Mouse (Mus musculus): Measurements from ENCODE around the gene Rasa2. TPM values are rescaled to one million over a fixed set of nuclear protein-coding genes. Genes with fewer than 3 reads are reported as not detected.
"Not testable (repeated sequence)": the region's sequence is repeated elsewhere in the genome, so short reads cannot be mapped to it uniquely, and the experiment has no call there.

Rasa2 gene
- polyA plus RNA-seq, 1 experiment from 2014 or later, result 13.4 TPM

DNA sequence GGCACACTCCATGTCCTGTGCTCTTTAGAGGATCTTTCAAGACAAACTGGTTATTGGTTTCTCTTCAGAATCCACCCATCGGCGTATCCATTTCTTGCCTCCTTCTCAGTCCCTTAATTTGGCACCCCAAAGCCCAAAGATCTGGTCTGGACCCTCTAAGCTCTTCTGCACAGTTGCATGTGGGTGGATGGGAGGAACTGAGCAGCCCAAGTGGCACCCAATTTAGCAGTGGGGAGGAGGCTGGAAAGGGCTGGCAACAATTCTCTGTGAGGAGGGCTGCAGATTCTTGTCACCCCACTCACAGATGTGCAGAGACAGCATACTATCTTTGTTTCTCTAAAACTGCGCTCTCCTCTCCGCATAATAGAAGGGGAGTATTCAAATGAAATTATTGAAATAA, 17.9 kb upstream of the Rasa2 start:
- H3K4me2 ChIP-seq (ENCODE audit: low read depth, low read length), result no peak overlapping the region
- H3K36me3 ChIP-seq (ENCODE audit: control insufficient read depth, insufficient read depth), result no peaks in the 10 kb centered on the region
- no peak overlapping the region for H3K9ac ChIP-seq (ENCODE audit: low read length)
- WGBS, result 86% methylated on average over 4 of the region's 4 CpGs
- no peaks in the 10 kb centered on the region for H3K27me3 ChIP-seq (ENCODE audit: control insufficient read depth, insufficient read depth, low read length)
- H3K27ac ChIP-seq (ENCODE audit: low read length), result no peak overlapping the region
- no peaks in the 10 kb centered on the region for H3K9me3 ChIP-seq (replicated peaks; ENCODE audit: control insufficient read depth, low read length)
- H3K4me1 ChIP-seq (ENCODE audit: control insufficient read depth, insufficient read depth, low read length), result no peaks in the 10 kb centered on the region
- no peak overlapping the region for H3K4me3 ChIP-seq (ENCODE audit: low read length)
- no peak for ATAC-seq (replicated peaks; ENCODE audit: extremely low read depth, insufficient read depth, low FRiP score)

DNA sequence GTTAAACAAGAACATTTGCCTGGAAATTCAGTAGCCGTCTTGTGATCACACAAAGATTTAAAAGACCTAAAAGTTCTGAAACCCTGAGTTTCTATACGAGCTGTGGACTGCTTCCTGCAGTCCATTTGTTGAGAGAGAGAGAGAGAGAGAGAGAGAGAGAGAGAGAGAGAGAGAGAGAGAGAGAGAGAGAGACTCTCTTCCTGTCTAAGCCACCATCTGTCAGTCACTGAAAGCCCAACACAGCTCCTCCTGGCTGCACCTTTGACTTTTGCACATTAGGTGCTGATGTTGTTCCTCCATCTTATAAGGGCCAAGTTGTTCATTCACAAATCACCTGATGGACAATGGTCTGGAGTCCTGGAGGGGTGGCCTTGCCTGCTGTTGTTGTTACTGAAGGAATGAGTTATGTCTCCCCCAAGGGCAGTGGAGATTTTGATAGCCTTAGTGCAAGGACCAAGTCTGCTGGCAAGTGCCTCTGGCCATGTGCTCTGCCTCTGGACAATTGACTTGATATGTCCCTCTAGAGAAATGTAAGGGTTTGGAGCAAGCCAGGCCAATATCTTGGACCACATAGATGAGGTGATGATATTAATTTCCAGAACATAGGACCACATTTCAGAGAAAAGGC, 15.4 kb upstream of the Rasa2 start:
- Histone ChIP-seq H3K36me3 (ENCODE audit: control insufficient read depth, insufficient read depth) (no peaks in the 10 kb centered on the region), H3K27ac (ENCODE audit: low read length) (no peak overlapping the region), H3K4me3 (ENCODE audit: low read length) (no peak overlapping the region), H3K4me1 (ENCODE audit: control insufficient read depth, insufficient read depth, low read length) (no peaks in the 10 kb centered on the region), H3K9me3 (replicated peaks; ENCODE audit: control insufficient read depth, low read length) (no peaks in the 10 kb centered on the region), H3K9ac (ENCODE audit: low read length) (no peak overlapping the region), H3K4me2 (ENCODE audit: low read depth, low read length) (no peak overlapping the region), H3K27me3 (ENCODE audit: control insufficient read depth, insufficient read depth, low read length) (no peaks in the 10 kb centered on the region)
- ATAC-seq (replicated peaks; ENCODE audit: extremely low read depth, insufficient read depth, low FRiP score), result no peak
- WGBS, result 63% methylated on average over 2 of the region's 2 CpGs

DNA sequence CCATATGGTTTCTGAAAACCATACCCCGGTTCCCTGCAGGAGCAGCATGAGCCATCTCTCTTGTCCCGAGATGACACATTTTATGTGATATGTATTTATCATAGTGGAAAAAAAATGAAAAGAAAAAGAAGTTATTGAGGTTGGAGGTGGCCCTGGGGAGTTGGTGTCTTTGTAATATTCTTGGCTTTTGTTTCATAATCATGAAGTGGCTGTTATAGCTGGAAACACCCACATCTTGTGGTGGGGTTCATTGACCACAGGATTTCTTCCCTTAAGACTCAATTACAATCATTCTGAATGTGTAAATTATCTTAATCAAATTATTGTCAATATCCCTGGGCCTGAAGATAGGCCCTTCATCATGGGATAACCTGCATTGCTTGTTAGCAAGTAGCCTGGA, 13.4 kb upstream of the Rasa2 start:
- Histone ChIP-seq H3K9ac (ENCODE audit: low read length) (no peak overlapping the region), H3K27ac (ENCODE audit: low read length) (no peak overlapping the region), H3K9me3 (replicated peaks; ENCODE audit: control insufficient read depth, low read length) (no peaks in the 10 kb centered on the region), H3K4me3 (ENCODE audit: low read length) (no peak overlapping the region), H3K36me3 (ENCODE audit: control insufficient read depth, insufficient read depth) (no peaks in the 10 kb centered on the region), H3K27me3 (ENCODE audit: control insufficient read depth, insufficient read depth, low read length) (no peaks in the 10 kb centered on the region), H3K4me2 (ENCODE audit: low read depth, low read length) (no peak overlapping the region), H3K4me1 (ENCODE audit: control insufficient read depth, insufficient read depth, low read length) (no peaks in the 10 kb centered on the region)
- no peak for ATAC-seq (replicated peaks; ENCODE audit: extremely low read depth, insufficient read depth, low FRiP score)
- 81% methylated on average over 2 of the region's 2 CpGs for WGBS

DNA sequence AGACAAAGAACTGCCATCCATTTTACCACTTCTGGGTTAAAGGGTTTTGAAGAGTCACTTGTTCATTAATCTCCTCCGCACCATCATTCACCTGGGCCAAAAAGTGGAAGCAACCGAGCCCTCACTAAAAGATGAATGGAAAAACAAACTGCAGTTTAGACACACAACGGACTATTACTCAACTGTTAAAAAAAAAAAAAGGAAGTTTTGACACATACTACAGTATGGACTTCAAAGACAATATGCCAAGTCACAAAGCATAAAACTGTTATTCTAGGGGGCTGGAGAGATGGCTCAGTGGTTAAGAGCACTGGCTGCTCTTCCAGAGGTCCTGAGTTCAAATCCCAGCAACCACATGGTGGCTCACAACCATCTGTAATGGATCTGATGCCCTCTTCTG, 12.6 kb upstream of the Rasa2 start:
- 83% methylated on average over 3 of the region's 3 CpGs for WGBS
- H3K4me1 ChIP-seq (ENCODE audit: control insufficient read depth, insufficient read depth, low read length); ATAC-seq (replicated peaks; ENCODE audit: extremely low read depth, insufficient read depth, low FRiP score); H3K9ac ChIP-seq (ENCODE audit: low read length); H3K4me2 ChIP-seq (ENCODE audit: low read depth, low read length); H3K4me3 ChIP-seq (ENCODE audit: low read length); H3K27ac ChIP-seq (ENCODE audit: low read length); H3K27me3 ChIP-seq (ENCODE audit: control insufficient read depth, insufficient read depth, low read length); H3K9me3 ChIP-seq (replicated peaks; ENCODE audit: control insufficient read depth, low read length); H3K36me3 ChIP-seq (ENCODE audit: control insufficient read depth, insufficient read depth): not testable (repeated sequence)

DNA sequence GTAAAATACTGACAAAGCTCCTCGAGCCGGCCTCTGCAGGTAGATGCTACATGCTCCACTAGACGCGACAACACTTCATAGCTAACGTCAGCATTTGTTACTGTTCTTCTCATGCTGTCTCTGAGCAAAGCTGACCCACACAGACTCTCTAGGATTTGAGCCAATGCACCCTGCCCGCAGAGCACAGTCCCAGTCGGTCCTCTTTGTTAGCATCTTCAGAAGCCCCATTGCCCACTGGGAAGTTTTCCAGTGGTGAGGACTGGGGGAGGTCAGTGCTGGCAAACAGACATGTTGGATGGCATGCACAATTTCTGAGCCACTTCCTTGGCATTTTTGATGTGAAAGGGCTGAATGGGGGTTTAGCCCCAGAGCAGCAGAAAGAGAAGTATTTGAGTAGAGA, 8.0 kb upstream of the Rasa2 start:
- H3K27ac ChIP-seq (ENCODE audit: low read length), result no peak overlapping the region
- no peaks in the 10 kb centered on the region for H3K4me1 ChIP-seq (ENCODE audit: control insufficient read depth, insufficient read depth, low read length)
- no peak overlapping the region for H3K4me2 ChIP-seq (ENCODE audit: low read depth, low read length)
- H3K9me3 ChIP-seq (replicated peaks; ENCODE audit: control insufficient read depth, low read length), result no peaks in the 10 kb centered on the region
- H3K9ac ChIP-seq (ENCODE audit: low read length), result no peak overlapping the region
- H3K36me3 ChIP-seq (ENCODE audit: control insufficient read depth, insufficient read depth), result no peaks in the 10 kb centered on the region
- no peak overlapping the region for H3K4me3 ChIP-seq (ENCODE audit: low read length)
- no peaks in the 10 kb centered on the region for H3K27me3 ChIP-seq (ENCODE audit: control insufficient read depth, insufficient read depth, low read length)
- WGBS, result 88% methylated on average over 7 of the region's 7 CpGs
- ATAC-seq (replicated peaks; ENCODE audit: extremely low read depth, insufficient read depth, low FRiP score), result no peak

DNA sequence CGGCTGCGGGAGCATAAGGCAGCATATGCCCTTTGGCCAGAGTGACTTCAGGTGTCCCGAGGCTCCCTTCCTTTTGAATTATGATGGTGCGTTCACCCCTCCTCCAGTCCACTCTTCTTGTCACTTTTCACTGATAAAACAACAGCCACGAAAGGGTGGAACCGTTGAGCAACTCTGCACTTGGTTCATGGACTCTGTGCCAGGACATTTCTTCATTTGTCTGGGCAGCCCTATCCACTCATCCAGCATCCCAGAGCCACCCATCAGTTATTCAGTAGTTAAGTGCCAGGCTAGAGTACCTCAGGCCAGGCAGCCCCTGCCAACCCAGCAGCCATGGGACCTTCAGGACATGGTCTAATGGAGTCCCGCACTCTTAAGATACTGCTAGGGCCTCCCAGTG, 7.1 kb upstream of the Rasa2 start:
- Histone ChIP-seq H3K36me3 (ENCODE audit: control insufficient read depth, insufficient read depth) (no peaks in the 10 kb centered on the region), H3K4me2 (ENCODE audit: low read depth, low read length) (no peak overlapping the region), H3K27me3 (ENCODE audit: control insufficient read depth, insufficient read depth, low read length) (no peaks in the 10 kb centered on the region), H3K4me1 (ENCODE audit: control insufficient read depth, insufficient read depth, low read length) (no peaks in the 10 kb centered on the region), H3K4me3 (ENCODE audit: low read length) (no peak overlapping the region), H3K9me3 (replicated peaks; ENCODE audit: control insufficient read depth, low read length) (no peaks in the 10 kb centered on the region), H3K9ac (ENCODE audit: low read length) (no peak overlapping the region), H3K27ac (ENCODE audit: low read length) (no peak overlapping the region)
- WGBS, result 67% methylated on average over 7 of the region's 7 CpGs
- ATAC-seq (replicated peaks; ENCODE audit: extremely low read depth, insufficient read depth, low FRiP score), result no peak

DNA sequence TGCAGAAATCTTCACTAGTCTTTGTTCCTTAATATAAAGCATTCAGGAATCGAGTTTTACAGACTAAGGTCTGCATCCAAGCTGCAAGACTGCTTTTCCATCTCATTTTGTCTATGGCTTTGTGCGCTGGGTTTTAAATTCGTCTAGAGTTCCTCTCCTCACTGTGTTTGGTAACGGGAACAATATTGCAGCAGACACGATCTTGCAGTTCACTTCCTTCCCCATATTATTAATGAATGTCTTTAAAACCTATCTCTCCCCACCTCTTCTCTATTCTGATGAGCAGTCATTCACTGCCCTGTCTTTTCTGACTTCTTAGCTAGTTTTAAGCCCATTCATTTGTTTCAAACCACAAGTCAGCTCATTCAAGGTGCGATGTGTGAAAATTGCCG, 5.7 kb upstream of the Rasa2 start:
- no peaks in the 10 kb centered on the region for H3K9me3 ChIP-seq (replicated peaks; ENCODE audit: control insufficient read depth, low read length)
- 0 out of 2 replicates have a peak, but pooled peaks cover 2% of the 10 kb centered on the region for H3K27me3 ChIP-seq (ENCODE audit: control insufficient read depth, insufficient read depth, low read length)
- no peak overlapping the region for H3K4me3 ChIP-seq (ENCODE audit: low read length)
- WGBS, result 73% methylated on average over 7 of the region's 7 CpGs
- no peak overlapping the region for H3K27ac ChIP-seq (ENCODE audit: low read length)
- no peak overlapping the region for H3K4me2 ChIP-seq (ENCODE audit: low read depth, low read length)
- H3K4me1 ChIP-seq (ENCODE audit: control insufficient read depth, insufficient read depth, low read length), result no peaks in the 10 kb centered on the region
- no peak overlapping the region for H3K9ac ChIP-seq (ENCODE audit: low read length)
- H3K36me3 ChIP-seq (ENCODE audit: control insufficient read depth, insufficient read depth), result no peaks in the 10 kb centered on the region
- ATAC-seq (replicated peaks; ENCODE audit: extremely low read depth, insufficient read depth, low FRiP score), result no peak

DNA sequence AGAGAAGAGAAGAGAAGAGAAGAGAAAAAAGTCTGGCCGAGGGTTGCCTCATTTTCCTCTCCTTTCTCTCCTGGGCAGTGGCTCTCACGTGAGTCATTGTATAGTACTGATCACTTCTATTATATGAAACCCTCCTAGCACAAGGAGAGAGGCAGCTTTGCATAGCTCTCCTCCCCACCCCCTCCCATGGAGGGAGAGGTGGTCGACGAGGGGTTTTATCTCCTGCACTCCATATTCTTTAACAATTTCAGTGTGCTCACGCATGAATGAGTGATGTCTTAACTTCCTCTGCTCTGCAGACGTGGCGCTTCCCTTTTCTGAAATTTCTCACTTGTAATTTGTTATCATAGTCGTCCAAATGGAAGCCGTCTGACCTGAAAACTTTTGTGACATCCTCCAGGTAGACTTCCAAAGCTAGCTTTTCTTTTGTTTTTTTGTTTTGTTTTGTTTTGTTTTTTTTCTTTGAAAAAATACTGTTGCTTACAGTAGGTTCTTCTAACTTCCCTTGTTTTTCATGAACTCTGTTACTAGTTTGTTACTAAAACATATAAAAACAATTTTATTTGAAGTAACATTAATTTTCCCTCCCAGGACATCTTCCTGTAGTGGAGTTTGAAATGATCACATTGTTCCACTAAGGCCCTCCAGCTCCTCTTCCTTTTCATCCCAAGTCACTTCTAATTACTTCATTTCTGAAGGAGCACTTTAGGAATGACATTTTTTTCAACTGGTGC, 5.2 kb upstream of the Rasa2 start:
- H3K4me3 ChIP-seq (ENCODE audit: low read length), result no peak overlapping the region
- no peak overlapping the region for H3K4me2 ChIP-seq (ENCODE audit: low read depth, low read length)
- no peaks in the 10 kb centered on the region for H3K9me3 ChIP-seq (replicated peaks; ENCODE audit: control insufficient read depth, low read length)
- H3K27ac ChIP-seq (ENCODE audit: low read length), result no peak overlapping the region
- 0 out of 2 replicates have a peak, but pooled peaks cover 2% of the 10 kb centered on the region for H3K27me3 ChIP-seq (ENCODE audit: control insufficient read depth, insufficient read depth, low read length)
- peaks cover 5% of the 10 kb centered on the region; the same call in 1 of the 2 replicates for H3K4me1 ChIP-seq (ENCODE audit: control insufficient read depth, insufficient read depth, low read length)
- H3K9ac ChIP-seq (ENCODE audit: low read length), result no peak overlapping the region
- WGBS, result 50% methylated on average over 9 of the region's 9 CpGs
- no peaks in the 10 kb centered on the region for H3K36me3 ChIP-seq (ENCODE audit: control insufficient read depth, insufficient read depth)
- no peak for ATAC-seq (replicated peaks; ENCODE audit: extremely low read depth, insufficient read depth, low FRiP score)

DNA sequence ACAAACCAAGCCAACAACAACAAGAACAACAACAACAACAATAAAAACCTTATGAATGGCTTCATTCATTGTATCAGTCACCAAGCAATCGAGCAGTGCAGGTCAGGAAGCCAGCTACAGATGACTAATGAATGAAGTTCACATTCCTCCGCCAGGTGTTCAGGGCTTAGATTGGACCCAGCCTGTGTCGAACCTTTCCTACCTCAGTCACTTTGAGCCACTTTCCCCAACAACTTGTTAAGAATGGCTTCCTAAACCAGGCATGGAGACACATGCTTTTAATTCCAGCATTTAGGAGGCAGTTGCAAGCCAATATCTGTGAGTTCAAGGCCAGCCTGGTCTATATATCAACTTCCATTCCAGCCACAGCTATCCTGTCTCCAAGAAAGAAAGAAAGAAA, 4.5 kb upstream of the Rasa2 start:
- Histone ChIP-seq H3K4me1 (ENCODE audit: control insufficient read depth, insufficient read depth, low read length) (peaks cover 5% of the 10 kb centered on the region; the same call in 1 of the 2 replicates), H3K4me2 (ENCODE audit: low read depth, low read length) (no peak overlapping the region), H3K9me3 (replicated peaks; ENCODE audit: control insufficient read depth, low read length) (no peaks in the 10 kb centered on the region), H3K36me3 (ENCODE audit: control insufficient read depth, insufficient read depth) (no peaks in the 10 kb centered on the region), H3K4me3 (ENCODE audit: low read length) (no peak overlapping the region), H3K27me3 (ENCODE audit: control insufficient read depth, insufficient read depth, low read length) (0 out of 2 replicates have a peak, but pooled peaks cover 2% of the 10 kb centered on the region), H3K9ac (ENCODE audit: low read length) (no peak overlapping the region), H3K27ac (ENCODE audit: low read length) (no peak overlapping the region)
- WGBS, result 67% methylated on average over 3 of the region's 3 CpGs
- no peak for ATAC-seq (replicated peaks; ENCODE audit: extremely low read depth, insufficient read depth, low FRiP score)
